Mouse (Mus musculus) brain, embryonic 14.5 days (tissue): Measurements from ENCODE around the gene Taf4.

Source experiments
- CTCF ChIP-seq: fragments of 200-500 bp; IDR thresholded peaks from 2 replicates; pipeline ENCODE4 v1.5.1; 2012; ENCODE audit warnings: inconsistent platforms, mild to moderate bottlenecking, moderate library complexity, borderline replicate concordance; ENCODE audit not compliant: insufficient read depth, insufficient read length; ENCODE audit errors: extremely low read depth
- POLR2A ChIP-seq: fragments of 200-500 bp; IDR thresholded peaks from 2 replicates; pipeline ENCODE4 v1.6.1; 2012; ENCODE audit warnings: mild to moderate bottlenecking, inconsistent platforms, borderline replicate concordance; ENCODE audit not compliant: poor library complexity, insufficient read depth, insufficient read length, severe bottlenecking; ENCODE audit errors: extremely low read depth

DNA sequence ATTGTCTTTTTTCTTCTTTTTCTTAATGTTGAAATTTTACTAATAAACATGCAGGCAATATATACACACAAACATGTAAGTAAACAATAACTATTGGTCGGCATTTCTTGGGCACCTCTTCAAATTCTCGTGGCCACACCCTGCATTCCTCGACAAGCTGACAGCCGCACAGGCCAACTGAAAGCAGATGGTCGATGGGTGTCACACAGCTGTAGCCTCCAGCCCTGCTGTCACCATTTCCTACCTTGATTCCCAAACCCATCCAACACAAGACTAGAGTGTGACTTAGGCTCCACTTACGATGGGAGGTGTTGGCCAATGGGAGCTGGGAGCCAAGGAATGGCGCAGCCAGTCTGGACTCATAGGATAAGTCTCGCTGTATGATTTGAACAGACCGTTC lies 25.2 kb upstream of the Taf4 start:
- TF ChIP-seq CTCF (no peak), POLR2A (no peak)
